Mouse (Mus musculus): ENCODE results near the gene Prkd3.
A peak's percentile ranks its signal among the peaks of the same experiment; 100 is the strongest.

Prkd3 gene

GRCm38 (mm10) chr17:78999189-78999588 lies 21.4 kb downstream of the Prkd3 start:
- no peak for DNase-seq

GRCm38 (mm10) chr17:78998130-78998529 lies 22.5 kb downstream of the Prkd3 start:
- DNase-seq = no peak

GRCm38 (mm10) chr17:78994931-78995820 lies 25.4 kb downstream of the Prkd3 start:
- DNase-seq = no peak

- DNase-seq = no peak
These were observed 26.2 kb downstream of the Prkd3 start for GRCm38 (mm10) chr17:78994382-78994781.

- no peak for DNase-seq
These were observed 26.9 kb downstream of the Prkd3 start for GRCm38 (mm10) chr17:78993670-78994069.

GRCm38 (mm10) chr17:78992303-78993027 lies 28.2 kb downstream of the Prkd3 start:
- DNase-seq = no peak

- no peak for DNase-seq
These were observed 29.1 kb downstream of the Prkd3 start for GRCm38 (mm10) chr17:78991549-78991948.

- DNase-seq = no peak
These were observed 31.6 kb downstream of the Prkd3 start for GRCm38 (mm10) chr17:78989015-78989414.

- DNase-seq = no peak
These were observed 36.9 kb downstream of the Prkd3 start for GRCm38 (mm10) chr17:78983736-78984135.

GRCm38 (mm10) chr17:78983166-78983565 lies 37.5 kb downstream of the Prkd3 start:
- DNase-seq = no peak

- DNase-seq = no peak
These were observed 52.1 kb downstream of the Prkd3 start for GRCm38 (mm10) chr17:78968500-78968899.

GRCm38 (mm10) chr17:78966092-78966883 lies 54.3 kb downstream of the Prkd3 start:
- no peak for DNase-seq

GRCm38 (mm10) chr17:78964387-78964786 lies 56.2 kb downstream of the Prkd3 start:
- DNase-seq = peak; percentile 28

- no peak for DNase-seq
These were observed 61.1 kb downstream of the Prkd3 start for GRCm38 (mm10) chr17:78959473-78959872.

- DNase-seq = no peak
These were observed 67.4 kb downstream of the Prkd3 start for GRCm38 (mm10) chr17:78953240-78953639.

GRCm38 (mm10) chr17:78952070-78952469 lies 68.5 kb downstream of the Prkd3 start:
- DNase-seq = no peak

GRCm38 (mm10) chr17:78951225-78951624 lies 69.4 kb downstream of the Prkd3 start:
- DNase-seq = no peak

- DNase-seq = no peak
These were observed 78.0 kb downstream of the Prkd3 start for GRCm38 (mm10) chr17:78942579-78942978.

- no peak for DNase-seq
These were observed 81.7 kb downstream of the Prkd3 start for GRCm38 (mm10) chr17:78938927-78939326.

- DNase-seq = no peak
These were observed 83.3 kb downstream of the Prkd3 start for GRCm38 (mm10) chr17:78937229-78937853.

- peak; percentile 98 for DNase-seq
These were observed 84.0 kb downstream of the Prkd3 start, which contains the start of the genes Cebpz and Ndufaf7 for GRCm38 (mm10) chr17:78936466-78937228. Cebpz (minus strand) TSS chr17:78937066. Ndufaf7 (plus strand) TSS chr17:78937136.

- DNase-seq = no peak
These were observed 84.8 kb downstream of the Prkd3 start for GRCm38 (mm10) chr17:78935857-78936256.

Data from right cerebral cortex, adult 18-20 months (tissue).